Mouse (Mus musculus) heart, postnatal 25 days (tissue): ENCODE data around the gene Prcd. TPM values are rescaled to one million over a fixed set of nuclear protein-coding genes. Genes with fewer than 3 reads are reported as not detected.
A peak's percentile ranks its signal among the peaks of the same experiment; 100 is the strongest.

ENCODE experiments used
- DNase-seq: peaks from one replicate; pipeline ENCODE4 v3.0.0; 2022; ENCODE audit warnings: low spot score
- intact Hi-C: fragments of 180-260 bp; cut with DNase I; formaldehyde crosslinking; loops from one replicate; pipeline ENCODE4 v1.15.1; 2025
- total RNA-seq, 2 experiments: library from RNA; stranded (reverse); gene quantifications; 2 replicates each; pipeline ENCODE4 v1.2.3; 2021

Gene Prcd
- total RNA-seq, 2 experiments from 2014 or later: 1.0 to 1.6 TPM

GRCm38 (mm10) chr11:116680321-116681091, 27.2 kb downstream of the Prcd start:
- no peak for DNase-seq
- intact Hi-C loops: no loop called here

GRCm38 (mm10) chr11:116681147-116681546, 27.8 kb downstream of the Prcd start:
- intact Hi-C loops: no loop called here
- no peak for DNase-seq

- intact Hi-C loops: no loop called here
- no peak for DNase-seq
These were observed 29.3 kb downstream of the Prcd start for GRCm38 (mm10) chr11:116682501-116683144.

- intact Hi-C loops: no loop called here
These were observed 30.4 kb downstream of the Prcd start for GRCm38 (mm10) chr11:116683777-116684176.

GRCm38 (mm10) chr11:116685729-116686128, 32.4 kb downstream of the Prcd start:
- no peak for DNase-seq
- intact Hi-C loops: no loop called here

More at GRCm38 (mm10) chr11:116683777-116684176, 30.4 kb downstream of the Prcd start:
- DNase-seq: no peak

- intact Hi-C loops: no loop called here
- DNase-seq: no peak
These were observed 34.6 kb downstream of the Prcd start for GRCm38 (mm10) chr11:116687897-116688296.

GRCm38 (mm10) chr11:116689622-116690021, 36.3 kb downstream of the Prcd start:
- DNase-seq: no peak
- intact Hi-C loops: loop anchor here (2.0 kb wide), 1 partner anchor 17 kb away; no protein-coding TSS in a partner anchor

GRCm38 (mm10) chr11:116690701-116691575, 37.6 kb downstream of the Prcd start:
- intact Hi-C loops: loop anchor here (2.0 kb wide), 1 partner anchor 18 kb away; no protein-coding TSS in a partner anchor
- DNase-seq: no peak

GRCm38 (mm10) chr11:116693899-116694249, 40.5 kb downstream of the Prcd start:
- no peak for DNase-seq
- intact Hi-C loops: no loop called here

- DNase-seq: peak; percentile 44
- intact Hi-C loops: loop anchor here (5.0 kb wide), 1 partner anchor 103 kb away; no protein-coding TSS in a partner anchor
These were observed 41.2 kb downstream of the Prcd start for GRCm38 (mm10) chr11:116694250-116695193.

- intact Hi-C loops: loop anchor here (5.0 kb wide), 1 partner anchor 102 kb away; no protein-coding TSS in a partner anchor
- no peak for DNase-seq
These were observed 42.0 kb downstream of the Prcd start for GRCm38 (mm10) chr11:116695194-116695880.

- intact Hi-C loops: loop anchor here (5.0 kb wide), 1 partner anchor 101 kb away; no protein-coding TSS in a partner anchor
- DNase-seq: no peak
These were observed 43.1 kb downstream of the Prcd start for GRCm38 (mm10) chr11:116696426-116696825.

- no peak for DNase-seq
- intact Hi-C loops: loop anchor here (5.0 kb wide), 1 partner anchor 100 kb away; no protein-coding TSS in a partner anchor
These were observed 44.2 kb downstream of the Prcd start for GRCm38 (mm10) chr11:116697521-116697920.

GRCm38 (mm10) chr11:116701377-116701841, 48.1 kb downstream of the Prcd start:
- no peak for DNase-seq
- intact Hi-C loops: no loop called here

GRCm38 (mm10) chr11:116704336-116705035, 51.2 kb downstream of the Prcd start:
- intact Hi-C loops: no loop called here
- no peak for DNase-seq

GRCm38 (mm10) chr11:116705204-116705608, 51.9 kb downstream of the Prcd start:
- no peak for DNase-seq
- intact Hi-C loops: no loop called here

- intact Hi-C loops: no loop called here
- no peak for DNase-seq
These were observed 53.0 kb downstream of the Prcd start for GRCm38 (mm10) chr11:116706363-116706762.

- no peak for DNase-seq
- intact Hi-C loops: loop anchor here (5.0 kb wide), 1 partner anchor 42 kb away; no protein-coding TSS in a partner anchor
These were observed 56.8 kb downstream of the Prcd start for GRCm38 (mm10) chr11:116710171-116710570.
